Mouse (Mus musculus) liver, embryonic 14.5 days (tissue): ENCODE measurements around the gene Lrrc8e.

Source experiments
- CTCF ChIP-seq: IDR thresholded peaks from 2 replicates; pipeline ENCODE4 v1.5.1; 2016; ENCODE audit warnings: antibody characterized with exemption, low read depth, control low read depth
- EP300 ChIP-seq: IDR thresholded peaks from 2 replicates; pipeline ENCODE4 v1.6.1; 2016; ENCODE audit warnings: antibody characterized with exemption, low read depth

GRCm38 (mm10) chr8:4186151-4186550 lies 40.5 kb upstream of the Lrrc8e start:
- no peak for TF ChIP-seq EP300
- no peak for TF ChIP-seq CTCF
